Mouse (Mus musculus) heart, embryonic 11.5 days (tissue): ENCODE data around the gene Etl4. TPM values are rescaled to one million over a fixed set of nuclear protein-coding genes. Genes with fewer than 3 reads are reported as not detected.

Experiments used
- ATAC-seq: fragments of 200-750 bp; cut with Nextera tagmentation; replicated peaks from 2 replicates; pipeline ENCODE4 v1.8.0; 2017; ENCODE audit warnings: moderate library complexity; ENCODE audit not compliant: insufficient number of reproducible peaks, low FRiP score, low TSS enrichment
- H3K27ac ChIP-seq: fragments of 300-500 bp; sonication (generic); 2 replicates; pipeline ENCODE4 v1.5.1; 2014; ENCODE audit warnings: mild to moderate bottlenecking, low read depth, low read length
- H3K27me3 ChIP-seq: fragments of 300-500 bp; sonication (generic); 2 replicates; pipeline ENCODE4 v1.6.1; 2014; ENCODE audit warnings: mild to moderate bottlenecking, low read length, mixed read lengths; ENCODE audit not compliant: control insufficient read depth, insufficient read depth
- H3K36me3 ChIP-seq: fragments of 300-500 bp; sonication (generic); 2 replicates; pipeline ENCODE4 v1.6.1; 2014; ENCODE audit warnings: mild to moderate bottlenecking, low read length, moderate library complexity, mixed read lengths; ENCODE audit not compliant: control insufficient read depth, insufficient read depth
- H3K4me1 ChIP-seq: fragments of 300-500 bp; sonication (generic); 2 replicates; pipeline ENCODE4 v1.6.1; 2014; ENCODE audit warnings: low read length; ENCODE audit not compliant: control insufficient read depth, insufficient read depth
- H3K4me2 ChIP-seq: fragments of 300-500 bp; sonication (generic); 2 replicates; pipeline ENCODE4 v1.6.1; 2014; ENCODE audit warnings: mild to moderate bottlenecking, moderate library complexity
- H3K4me3 ChIP-seq: fragments of 300-500 bp; sonication (generic); 2 replicates; pipeline ENCODE4 v1.5.1; 2014; ENCODE audit warnings: low read depth, low read length
- H3K9ac ChIP-seq: fragments of 300-500 bp; sonication (generic); 2 replicates; pipeline ENCODE4 v1.6.1; 2014; ENCODE audit warnings: mild to moderate bottlenecking, low read depth, low read length, moderate library complexity
- H3K9me3 ChIP-seq: fragments of 300-500 bp; sonication (generic); replicated peaks from 2 replicates; pipeline ENCODE4 v1.6.1; 2016; ENCODE audit warnings: low read length; ENCODE audit not compliant: control insufficient read depth
- WGBS: fragments of 180-500 bp; shearing (Covaris S2); extraction: QIAGEN DNeasy Blood & Tissue Kit; methylation state at CpG from one replicate; pipeline ENCODE4 v1.1.7; 2014; ENCODE audit not compliant: insufficient replicate concordance; 5-methylcytosine and 5-hydroxymethylcytosine counted together
- polyA plus RNA-seq: library from polyadenylated mRNA; unstranded; fragments of >200 nt; fragmentation: Nextera tagmentation; extraction: Ambion mirVana; gene quantifications from 2 replicates; pipeline ENCODE4 v1.2.1, GENCODE M21; 2014

Gene Etl4
- polyA plus RNA-seq, 1 experiment from 2014 or later = 12.4 TPM

GRCm38 (mm10) chr2:20294596-20294995 lies 385.0 kb downstream of the Etl4 start:
- no peaks in the 10 kb centered on the region for H3K9me3 ChIP-seq
- H3K36me3 ChIP-seq = no peaks in the 10 kb centered on the region
- H3K4me3 ChIP-seq = no peak overlapping the region
- WGBS = 30% methylated on average over 4 of the region's 4 CpGs
- ATAC-seq = no peak
- H3K4me2 ChIP-seq = no peak overlapping the region
- no peaks in the 10 kb centered on the region for H3K4me1 ChIP-seq
- no peak overlapping the region for H3K27ac ChIP-seq
- no peaks in the 10 kb centered on the region for H3K27me3 ChIP-seq
- H3K9ac ChIP-seq = no peak overlapping the region

- WGBS = 76% methylated on average over 3 of the region's 3 CpGs
- no peak for ATAC-seq
- no peak overlapping the region for H3K9ac ChIP-seq
Observed at GRCm38 (mm10) chr2:20302517-20302916, 392.9 kb downstream of the Etl4 start.

GRCm38 (mm10) chr2:20324954-20325353 lies 415.4 kb downstream of the Etl4 start:
- Histone ChIP-seq H3K4me3 (no peak overlapping the region), H3K36me3 (no peaks in the 10 kb centered on the region), H3K4me1 (no peaks in the 10 kb centered on the region), H3K9ac (no peak overlapping the region), H3K4me2 (no peak overlapping the region), H3K9me3 (no peaks in the 10 kb centered on the region), H3K27ac (no peak overlapping the region), H3K27me3 (no peaks in the 10 kb centered on the region)
- 51% methylated on average over 1 of the region's 1 CpGs for WGBS
- no peak for ATAC-seq

More at GRCm38 (mm10) chr2:20302517-20302916, 392.9 kb downstream of the Etl4 start:
- Histone ChIP-seq H3K27me3 (no peaks in the 10 kb centered on the region), H3K4me2 (no peak overlapping the region), H3K4me3 (no peak overlapping the region), H3K27ac (no peak overlapping the region), H3K36me3 (no peaks in the 10 kb centered on the region), H3K9me3 (no peaks in the 10 kb centered on the region), H3K4me1 (no peaks in the 10 kb centered on the region)

- Histone ChIP-seq H3K4me1 (no peaks in the 10 kb centered on the region), H3K9me3 (no peaks in the 10 kb centered on the region), H3K9ac (no peak overlapping the region), H3K4me3 (no peak overlapping the region), H3K36me3 (no peaks in the 10 kb centered on the region), H3K4me2 (no peak overlapping the region), H3K27ac (no peak overlapping the region), H3K27me3 (no peaks in the 10 kb centered on the region)
- WGBS = 79% methylated on average over 6 of the region's 6 CpGs
- ATAC-seq = no peak
Observed at GRCm38 (mm10) chr2:20336176-20336575, 426.6 kb downstream of the Etl4 start.

DNA sequence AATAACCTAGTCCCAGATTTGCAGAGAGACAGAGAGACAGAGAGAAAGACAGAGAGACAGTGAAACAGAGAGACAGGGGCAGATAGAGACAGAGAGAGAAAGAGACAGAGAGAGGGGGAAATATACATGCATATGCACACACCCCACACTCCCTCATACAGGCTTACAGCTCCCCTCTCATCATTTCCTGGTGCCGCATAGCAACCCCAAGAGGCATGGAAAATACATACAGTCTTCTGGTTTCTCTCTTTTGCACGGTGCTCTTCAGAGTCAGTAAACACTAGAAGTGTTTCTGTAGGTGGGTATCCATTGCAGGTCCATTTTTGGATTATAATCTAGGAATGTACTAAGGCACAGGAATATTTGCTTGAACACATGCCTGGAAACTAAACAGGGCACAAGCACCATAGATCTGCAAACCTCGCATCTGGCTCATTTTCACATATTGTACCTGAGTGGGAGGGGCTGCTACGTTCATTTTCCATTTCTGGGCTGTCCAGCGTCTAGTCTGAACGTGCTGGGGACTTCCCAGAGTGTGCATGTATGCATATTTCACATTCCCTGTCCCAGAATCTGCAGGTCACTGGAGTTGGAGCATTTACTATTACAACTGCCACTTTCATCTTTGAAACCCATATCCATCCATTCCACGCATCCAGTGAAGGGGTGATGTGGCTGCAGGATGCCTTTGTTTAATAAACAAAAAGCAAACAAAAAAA lies 429.6 kb downstream of the Etl4 start:
- Histone ChIP-seq H3K4me1 (no peaks in the 10 kb centered on the region), H3K27me3 (no peaks in the 10 kb centered on the region), H3K36me3 (no peaks in the 10 kb centered on the region), H3K9me3 (no peaks in the 10 kb centered on the region), H3K4me3 (no peak overlapping the region), H3K9ac (no peak overlapping the region), H3K4me2 (peak overlapping the region; percentile 34), H3K27ac (no peak overlapping the region)
- WGBS = 64% methylated on average over 7 of the region's 7 CpGs
- ATAC-seq = no peak

- H3K27me3 ChIP-seq = no peaks in the 10 kb centered on the region
- no peak for ATAC-seq
- WGBS = 38% methylated on average over 12 of the region's 12 CpGs
- no peak overlapping the region for H3K4me3 ChIP-seq
- no peak overlapping the region; the same call in 1 of the 2 replicates for H3K9ac ChIP-seq
- H3K9me3 ChIP-seq = no peaks in the 10 kb centered on the region
- no peak overlapping the region for H3K27ac ChIP-seq
- no peaks in the 10 kb centered on the region for H3K36me3 ChIP-seq
- peak overlapping the region; percentile 34 for H3K4me2 ChIP-seq
- no peaks in the 10 kb centered on the region for H3K4me1 ChIP-seq
Observed at GRCm38 (mm10) chr2:20339919-20340318, 430.3 kb downstream of the Etl4 start.

GRCm38 (mm10) chr2:20346873-20347272 lies 437.3 kb downstream of the Etl4 start:
- 70% methylated on average over 3 of the region's 3 CpGs for WGBS
- Histone ChIP-seq H3K4me3 (no peak overlapping the region), H3K4me1 (no peaks in the 10 kb centered on the region), H3K36me3 (no peaks in the 10 kb centered on the region), H3K27ac (no peak overlapping the region), H3K9me3 (no peaks in the 10 kb centered on the region), H3K4me2 (no peak overlapping the region), H3K27me3 (no peaks in the 10 kb centered on the region), H3K9ac (no peak overlapping the region)
- no peak for ATAC-seq

- Histone ChIP-seq H3K9me3 (no peaks in the 10 kb centered on the region), H3K4me3 (no peak overlapping the region), H3K36me3 (no peaks in the 10 kb centered on the region), H3K4me2 (no peak overlapping the region), H3K27ac (no peak overlapping the region), H3K27me3 (no peaks in the 10 kb centered on the region), H3K9ac (no peak overlapping the region), H3K4me1 (no peaks in the 10 kb centered on the region)
- WGBS = 74% methylated on average over 5 of the region's 5 CpGs
- ATAC-seq = no peak
Observed at GRCm38 (mm10) chr2:20349268-20349667, 439.7 kb downstream of the Etl4 start.

- no peak overlapping the region for H3K27ac ChIP-seq
- H3K4me2 ChIP-seq = no peak overlapping the region
- ATAC-seq = no peak
- no peaks in the 10 kb centered on the region for H3K36me3 ChIP-seq
- no peak overlapping the region for H3K9ac ChIP-seq
- no peaks in the 10 kb centered on the region for H3K27me3 ChIP-seq
- no peaks in the 10 kb centered on the region for H3K9me3 ChIP-seq
- H3K4me1 ChIP-seq = no peaks in the 10 kb centered on the region
- H3K4me3 ChIP-seq = no peak overlapping the region
Observed at GRCm38 (mm10) chr2:20352796-20353195, 443.2 kb downstream of the Etl4 start.
